8 mouse cellular contexts compared by ENCODE assay signal in genomic region chr17:32163910-32164650, GRCm38 (mm10). TPM values are rescaled to one million over a fixed set of nuclear protein-coding genes. Genes with fewer than 3 reads are reported as not detected.
A peak's percentile ranks its signal among the peaks of the same experiment; 100 is the strongest.
DNase-seq lines count a peak whose midpoint lies in the region; ATAC-seq and TF ChIP-seq lines count a peak whose summit lies in the region.

No protein-coding gene starts in this region.

- no peak for TF ChIP-seq CTCF in brain, embryonic 14.5 days (IDR thresholded peaks at IDR 0.05; ENCODE audit: borderline replicate concordance, extremely low read depth, insufficient read depth, insufficient read length)
- TF ChIP-seq CTCF in midbrain, postnatal 0 days (IDR thresholded peaks at IDR 0.05), result no peak

- ATAC-seq in hindbrain, embryonic 16.5 days, result no peak
- ATAC-seq in midbrain, postnatal 0 days (ENCODE audit: low FRiP score), result no peak

- 47% methylated on average over 6 of the region's 6 CpGs for WGBS in hindbrain, embryonic 16.5 days
- WGBS in midbrain, postnatal 0 days, result 63% methylated on average over 6 of the region's 6 CpGs

- H3K4me2 ChIP-seq in hindbrain, embryonic 16.5 days (ENCODE audit: low read length), result peak overlapping the region; percentile 6; the same call in 1 of the 2 replicates
- H3K4me2 ChIP-seq in midbrain, postnatal 0 days (ENCODE audit: low read depth, low read length, poor library complexity, severe bottlenecking), result no peak overlapping the region

- intact Hi-C loops in heart, postnatal 36 days (cut with DNase I), result no loop called here

- DNase-seq in heart, adult 11 months, result peak; percentile 95
- DNase-seq in heart, postnatal 36 days, result no peak
- DNase-seq in brain, embryonic 14.5 days (ENCODE audit: low read depth), result peak; percentile 46
- peak; percentile 43 for DNase-seq in midbrain, postnatal 0 days (ENCODE audit: low spot score)
- peak; percentile 81 for DNase-seq in thymus, postnatal 4 days
- no peak for DNase-seq in cerebellum, adult 18-20 months
- DNase-seq in adrenal gland, adult 8-10 months, result no peak

- peak overlapping the region; percentile 14; the same call in 1 of the 2 replicates for H3K27ac ChIP-seq in hindbrain, embryonic 16.5 days (ENCODE audit: low read depth, low read length)
- no peak overlapping the region for H3K27ac ChIP-seq in midbrain, postnatal 0 days (ENCODE audit: low read depth, low read length)

- H3K27me3 ChIP-seq in hindbrain, embryonic 16.5 days (replicated peaks; ENCODE audit: control insufficient read depth, insufficient read depth, low read length), result no peaks in the 10 kb centered on the region
- H3K27me3 ChIP-seq in midbrain, postnatal 0 days (ENCODE audit: insufficient read depth, low read length), result no peaks in the 10 kb centered on the region

- peaks cover 27% of the 10 kb centered on the region for H3K4me1 ChIP-seq in hindbrain, embryonic 16.5 days (ENCODE audit: control insufficient read depth, insufficient read depth, low read depth, low read length)
- no peaks in the 10 kb centered on the region for H3K4me1 ChIP-seq in midbrain, postnatal 0 days (ENCODE audit: insufficient read depth, low read length)

- no peak for TF ChIP-seq POLR2A in brain, embryonic 14.5 days (IDR thresholded peaks at IDR 0.05; ENCODE audit: borderline replicate concordance, extremely low read depth, insufficient read depth, insufficient read length, poor library complexity, severe bottlenecking)

- H3K9ac ChIP-seq in hindbrain, embryonic 16.5 days (ENCODE audit: low read depth, low read length), result no peak overlapping the region
- H3K9ac ChIP-seq in midbrain, postnatal 0 days (replicated peaks; ENCODE audit: low read length, poor library complexity, severe bottlenecking), result no peak overlapping the region

- H3K9me3 ChIP-seq in hindbrain, embryonic 16.5 days (ENCODE audit: control insufficient read depth, low read length), result no peaks in the 10 kb centered on the region
- H3K9me3 ChIP-seq in midbrain, postnatal 0 days (ENCODE audit: low read length), result no peaks in the 10 kb centered on the region

- no peak overlapping the region for H3K4me3 ChIP-seq in hindbrain, embryonic 16.5 days (ENCODE audit: low read length)
- no peak overlapping the region for H3K4me3 ChIP-seq in midbrain, postnatal 0 days (ENCODE audit: low read depth, low read length)

- no peaks in the 10 kb centered on the region for H3K36me3 ChIP-seq in hindbrain, embryonic 16.5 days (ENCODE audit: control insufficient read depth, insufficient read depth, low read length)
- no peaks in the 10 kb centered on the region for H3K36me3 ChIP-seq in midbrain, postnatal 0 days (ENCODE audit: insufficient read depth, low read length)

RNA-seq across cellular contexts. Expression of gene Notch3, which starts 2.6 kb away (rescaled TPM):
- 10 to 100 TPM; 25.1 to 26.4 TPM for total RNA-seq in heart, postnatal 36 days (2021)
- polyA plus RNA-seq in brain, embryonic 14.5 days (2012; rRNA removed), result 27.6 and 33.0 TPM in 2 replicates
- polyA plus RNA-seq in hindbrain, embryonic 16.5 days (2015; fragmentation: Nextera tagmentation; extraction: Ambion mirVana), result 7.2 and 8.6 TPM in 2 replicates
- total RNA-seq in midbrain, postnatal 0 days (2014; rRNA removed), result 42.4 and 43.9 TPM in 2 replicates
- polyA plus RNA-seq in midbrain, postnatal 0 days (2015; fragmentation: Nextera tagmentation; extraction: Ambion mirVana), result 5.2 and 5.7 TPM in 2 replicates
- total RNA-seq in adrenal gland, adult 8-10 months (2022), result 10 to 100 TPM in 1 of 4 experiments, 1 to 10 TPM in 3; 5.7 to 10.7 (median 7.3) TPM

RNA-seq across cellular contexts. Expression of gene Ephx3, which starts 25.3 kb away (rescaled TPM):
- total RNA-seq in heart, postnatal 36 days (2021), result under 1 TPM; 0.92 to 0.97 TPM
- polyA plus RNA-seq in brain, embryonic 14.5 days (2012; rRNA removed), result 0.31 and 0.34 TPM in 2 replicates
- polyA plus RNA-seq in hindbrain, embryonic 16.5 days (2015; fragmentation: Nextera tagmentation; extraction: Ambion mirVana), result 0.29 and 0.40 TPM in 2 replicates
- 1.1 TPM in 2 replicates for total RNA-seq in midbrain, postnatal 0 days (2014; rRNA removed)
- polyA plus RNA-seq in midbrain, postnatal 0 days (2015; fragmentation: Nextera tagmentation; extraction: Ambion mirVana), result 0.70 and 0.80 TPM in 2 replicates
- under 1 TPM; 0.13 to 0.43 (median 0.31) TPM for total RNA-seq in adrenal gland, adult 8-10 months (2022)

Comparison
In these comparisons a context has a peak if more than half of its experiments do, and no peak if none do; other contexts are left out.
1. DNase-seq: peak in heart, adult 11 months (single experiment), brain, embryonic 14.5 days (single experiment), midbrain, postnatal 0 days (single experiment) and thymus, postnatal 4 days (single experiment); none in heart, postnatal 36 days (0 of 2), cerebellum, adult 18-20 months (0 of 2) and adrenal gland, adult 8-10 months (single experiment).